Mouse (Mus musculus): ENCODE results near the gene Ranbp3. TPM values are rescaled to one million over a fixed set of nuclear protein-coding genes. Genes with fewer than 3 reads are reported as not detected.

Ranbp3 gene
- polyA plus RNA-seq, 1 experiment: 70.0 TPM

DNA sequence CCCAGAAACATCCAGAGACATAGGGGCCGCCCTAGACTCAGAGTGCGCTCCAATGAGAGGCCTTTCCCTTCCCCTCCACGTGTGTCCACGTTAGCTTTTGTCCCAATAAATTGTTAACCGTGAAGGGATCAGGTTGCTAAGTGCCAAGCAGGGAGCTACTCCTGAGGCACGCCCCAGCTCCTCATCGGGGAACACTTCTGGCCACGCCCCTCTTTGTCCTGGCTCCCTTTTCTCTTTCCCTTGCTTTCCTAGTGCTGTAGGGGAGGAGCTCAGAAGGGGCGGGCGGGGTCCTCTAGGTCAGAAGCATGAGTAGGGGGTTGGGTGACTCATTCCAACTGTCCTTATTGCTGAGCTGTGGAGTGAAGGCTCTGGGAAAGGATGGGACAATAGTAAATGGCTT is 8.8 kb upstream of the Ranbp3 start:
- Histone ChIP-seq H3K4me2 (ENCODE audit: low read depth) (no peak overlapping the region), H3K27me3 (ENCODE audit: control insufficient read depth, insufficient read depth, insufficient read length) (no peaks in the 10 kb centered on the region), H3K36me3 (ENCODE audit: control insufficient read depth, insufficient read depth) (no peaks in the 10 kb centered on the region), H3K4me3 (no peak overlapping the region), H3ac (ENCODE audit: control insufficient read depth, insufficient read length) (no peak overlapping the region), H3K79me2 (ENCODE audit: control insufficient read depth, insufficient read depth) (no peaks in the 10 kb centered on the region)
- TF ChIP-seq USF1 (IDR thresholded peaks at IDR 0.05; ENCODE audit: low read depth) (no peak), MYOG (IDR thresholded peaks at IDR 0.05; ENCODE audit: control insufficient read depth in 1 of 3, insufficient read depth in 1 of 3, insufficient read length in 2 of 3, low read depth in 2 of 3) (no peak), SRF (IDR thresholded peaks at IDR 0.05; ENCODE audit: control insufficient read depth, insufficient read length, low read depth) (no peak), POLR2A (IDR thresholded peaks at IDR 0.05; ENCODE audit: insufficient read length, low read depth) (no peak), POLR2AphosphoS2 (IDR thresholded peaks at IDR 0.05; ENCODE audit: insufficient read length, low read depth) (no peak), MAX (IDR thresholded peaks at IDR 0.05; ENCODE audit: low read depth) (no peak), TCF3 (IDR thresholded peaks at IDR 0.05; ENCODE audit: insufficient read length, low read depth) (no peak), REST (IDR thresholded peaks at IDR 0.05; ENCODE audit: insufficient read depth, insufficient read length) (no peak), CEBPB (IDR thresholded peaks at IDR 0.05; ENCODE audit: insufficient read depth, poor library complexity, severe bottlenecking) (no peak), TCF12 (IDR thresholded peaks at IDR 0.05; ENCODE audit: insufficient read depth, poor library complexity, severe bottlenecking) (no peak)

DNA sequence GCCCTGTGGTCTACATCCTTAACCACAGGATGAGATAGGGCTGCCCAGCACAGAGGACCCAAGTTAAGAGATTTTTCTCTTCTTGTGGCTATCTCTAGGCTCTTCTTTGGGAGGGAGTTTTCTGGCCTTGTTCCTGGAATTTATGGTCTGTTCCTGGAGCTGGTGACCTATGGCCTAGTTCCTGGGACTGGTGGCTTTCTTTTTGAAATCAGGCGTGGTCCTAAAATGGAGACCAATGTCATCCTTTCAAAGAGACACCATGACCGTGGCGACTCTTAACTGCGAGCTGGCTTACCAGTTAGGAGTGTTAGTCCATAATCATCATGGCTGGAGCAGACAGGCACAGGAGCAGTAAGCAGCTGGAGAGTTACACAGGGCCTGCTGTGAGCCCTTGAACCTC is 6.7 kb upstream of the Ranbp3 start:
- Histone ChIP-seq H3K27me3 (ENCODE audit: control insufficient read depth, insufficient read depth, insufficient read length) (no peaks in the 10 kb centered on the region), H3K4me2 (ENCODE audit: low read depth) (no peak overlapping the region), H3K79me2 (ENCODE audit: control insufficient read depth, insufficient read depth) (no peaks in the 10 kb centered on the region), H3ac (ENCODE audit: control insufficient read depth, insufficient read length) (no peak overlapping the region), H3K36me3 (ENCODE audit: control insufficient read depth, insufficient read depth) (no peaks in the 10 kb centered on the region), H3K4me3 (no peak overlapping the region)
- TF ChIP-seq SRF (IDR thresholded peaks at IDR 0.05; ENCODE audit: control insufficient read depth, insufficient read length, low read depth) (no peak), TCF3 (IDR thresholded peaks at IDR 0.05; ENCODE audit: insufficient read length, low read depth) (no peak), CEBPB (IDR thresholded peaks at IDR 0.05; ENCODE audit: insufficient read depth, poor library complexity, severe bottlenecking) (no peak), POLR2A (IDR thresholded peaks at IDR 0.05; ENCODE audit: insufficient read length, low read depth) (no peak), USF1 (IDR thresholded peaks at IDR 0.05; ENCODE audit: low read depth) (no peak), TCF12 (IDR thresholded peaks at IDR 0.05; ENCODE audit: insufficient read depth, poor library complexity, severe bottlenecking) (no peak), E2F4 (IDR thresholded peaks at IDR 0.05; ENCODE audit: insufficient read depth) (no peak), MAX (IDR thresholded peaks at IDR 0.05; ENCODE audit: low read depth) (no peak), MYOG (IDR thresholded peaks at IDR 0.05; ENCODE audit: control insufficient read depth in 1 of 3, insufficient read depth in 1 of 3, insufficient read length in 2 of 3, low read depth in 2 of 3) (no peak), REST (IDR thresholded peaks at IDR 0.05; ENCODE audit: insufficient read depth, insufficient read length) (no peak), POLR2AphosphoS2 (IDR thresholded peaks at IDR 0.05; ENCODE audit: insufficient read length, low read depth) (no peak), MYOD1 (IDR thresholded peaks at IDR 0.05; ENCODE audit: control insufficient read depth in 1 of 3, insufficient read length in 2 of 3, low read depth in 2 of 3) (no peak)

- Histone ChIP-seq H3K4me3 (no peak overlapping the region), H3K79me2 (ENCODE audit: control insufficient read depth, insufficient read depth) (no peaks in the 10 kb centered on the region), H3K4me2 (ENCODE audit: low read depth) (peak overlapping the region; percentile 77), H3K27me3 (ENCODE audit: control insufficient read depth, insufficient read depth, insufficient read length) (no peaks in the 10 kb centered on the region), H3K36me3 (ENCODE audit: control insufficient read depth, insufficient read depth) (no peaks in the 10 kb centered on the region), H3ac (ENCODE audit: control insufficient read depth, insufficient read length) (no peak overlapping the region)
- no peak for TF ChIP-seq USF1 (IDR thresholded peaks at IDR 0.05; ENCODE audit: low read depth)
- TF ChIP-seq TCF12 (IDR thresholded peaks at IDR 0.05; ENCODE audit: insufficient read depth, poor library complexity, severe bottlenecking): no peak
- TF ChIP-seq CEBPB (IDR thresholded peaks at IDR 0.05; ENCODE audit: insufficient read depth, poor library complexity, severe bottlenecking): no peak
- TF ChIP-seq POLR2AphosphoS2 (IDR thresholded peaks at IDR 0.05; ENCODE audit: insufficient read length, low read depth): no peak
- no peak for TF ChIP-seq SRF (IDR thresholded peaks at IDR 0.05; ENCODE audit: control insufficient read depth, insufficient read length, low read depth)
- no peak for TF ChIP-seq MYOD1 (IDR thresholded peaks at IDR 0.05; ENCODE audit: control insufficient read depth in 1 of 3, insufficient read length in 2 of 3, low read depth in 2 of 3)
- TF ChIP-seq MYOG (IDR thresholded peaks at IDR 0.05; ENCODE audit: control insufficient read depth in 1 of 3, insufficient read depth in 1 of 3, insufficient read length in 2 of 3, low read depth in 2 of 3): no peak
- no peak for TF ChIP-seq REST (IDR thresholded peaks at IDR 0.05; ENCODE audit: insufficient read depth, insufficient read length)
- TF ChIP-seq TCF3 (IDR thresholded peaks at IDR 0.05; ENCODE audit: insufficient read length, low read depth): no peak
- no peak for TF ChIP-seq POLR2A (IDR thresholded peaks at IDR 0.05; ENCODE audit: insufficient read length, low read depth)
- TF ChIP-seq MAX (IDR thresholded peaks at IDR 0.05; ENCODE audit: low read depth): no peak
Measured at GRCm38 (mm10) chr17:56667591-56667990, 5.5 kb upstream of the Ranbp3 start.

GRCm38 (mm10) chr17:56668384-56669144 is 4.5 kb upstream of the Ranbp3 start:
- TF ChIP-seq MYOD1 (IDR thresholded peaks at IDR 0.05; ENCODE audit: control insufficient read depth in 1 of 3, insufficient read length in 2 of 3, low read depth in 2 of 3) (peak in 1 of 3 experiments; percentile 24), USF1 (IDR thresholded peaks at IDR 0.05; ENCODE audit: low read depth) (no peak), MYOG (IDR thresholded peaks at IDR 0.05; ENCODE audit: control insufficient read depth in 1 of 3, insufficient read depth in 1 of 3, insufficient read length in 2 of 3, low read depth in 2 of 3) (no peak), CEBPB (IDR thresholded peaks at IDR 0.05; ENCODE audit: insufficient read depth, poor library complexity, severe bottlenecking) (no peak), TCF12 (IDR thresholded peaks at IDR 0.05; ENCODE audit: insufficient read depth, poor library complexity, severe bottlenecking) (no peak), SRF (IDR thresholded peaks at IDR 0.05; ENCODE audit: control insufficient read depth, insufficient read length, low read depth) (no peak)
- Histone ChIP-seq H3K36me3 (ENCODE audit: control insufficient read depth, insufficient read depth) (no peaks in the 10 kb centered on the region), H3K4me2 (ENCODE audit: low read depth) (peak overlapping the region; percentile 77), H3K27me3 (ENCODE audit: control insufficient read depth, insufficient read depth, insufficient read length) (no peaks in the 10 kb centered on the region), H3ac (ENCODE audit: control insufficient read depth, insufficient read length) (no peak overlapping the region), H3K79me2 (ENCODE audit: control insufficient read depth, insufficient read depth) (peaks cover 2% of the 10 kb centered on the region), H3K4me3 (no peak overlapping the region)
